Mouse (Mus musculus) left cerebral cortex, postnatal 4 days (tissue): Measurements from ENCODE around the gene Vps13d. TPM values are rescaled to one million over a fixed set of nuclear protein-coding genes. Genes with fewer than 3 reads are reported as not detected.
A peak's percentile ranks its signal among the peaks of the same experiment; 100 is the strongest.

Experiments
- DNase-seq: peaks from one replicate; pipeline ENCODE4 v3.0.0-alpha.2; 2022
- intact Hi-C: fragments of 180-260 bp; cut with DNase I; formaldehyde crosslinking; loops from one replicate; pipeline ENCODE4 v1.15.1; 2025
- total RNA-seq, 2 experiments: library from RNA; stranded (reverse); gene quantifications; 2 replicates each; pipeline ENCODE4 v1.2.3; 2021

Vps13d gene
- total RNA-seq, 2 experiments from 2014 or later = 50.3 to 51.0 TPM

DNA sequence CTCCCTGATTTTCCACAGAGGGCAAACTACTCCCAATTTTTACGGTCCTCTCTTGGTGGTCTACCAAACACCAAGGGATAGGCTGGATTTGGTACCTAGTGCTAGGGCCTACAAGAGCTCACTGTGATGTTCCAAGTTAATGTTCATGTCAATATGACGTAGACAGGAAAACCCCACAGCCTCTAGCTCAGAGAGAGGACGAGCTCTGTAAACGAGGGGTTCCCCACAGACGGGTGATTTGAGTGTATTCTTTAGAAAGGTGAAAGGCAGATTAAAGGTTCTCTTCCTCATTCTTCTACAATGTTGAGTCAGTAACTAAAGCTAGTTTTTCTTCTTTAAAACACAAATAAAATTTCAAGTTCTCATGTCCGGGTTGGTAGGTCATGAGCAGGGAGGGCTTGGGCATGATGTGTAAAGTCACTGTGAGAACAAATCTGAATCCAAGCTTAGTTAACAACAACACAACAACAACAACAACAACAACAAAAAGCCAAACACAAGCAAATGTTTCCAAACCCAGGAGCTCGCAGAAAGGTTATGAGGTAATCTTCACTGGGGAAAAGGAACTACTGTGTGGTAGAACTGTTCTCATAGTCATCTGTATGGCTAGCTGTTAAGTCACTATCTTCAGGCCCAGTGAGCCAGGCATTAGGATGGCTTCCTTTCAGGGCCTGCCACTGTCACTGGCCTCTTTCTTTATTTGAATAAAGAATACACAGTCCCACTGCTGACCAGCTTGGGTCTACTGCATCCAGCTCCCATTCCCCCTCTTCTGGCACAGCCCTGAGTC lies 208.6 kb downstream of the Vps13d start:
- intact Hi-C loops = no loop called here
- no peak for DNase-seq

DNA sequence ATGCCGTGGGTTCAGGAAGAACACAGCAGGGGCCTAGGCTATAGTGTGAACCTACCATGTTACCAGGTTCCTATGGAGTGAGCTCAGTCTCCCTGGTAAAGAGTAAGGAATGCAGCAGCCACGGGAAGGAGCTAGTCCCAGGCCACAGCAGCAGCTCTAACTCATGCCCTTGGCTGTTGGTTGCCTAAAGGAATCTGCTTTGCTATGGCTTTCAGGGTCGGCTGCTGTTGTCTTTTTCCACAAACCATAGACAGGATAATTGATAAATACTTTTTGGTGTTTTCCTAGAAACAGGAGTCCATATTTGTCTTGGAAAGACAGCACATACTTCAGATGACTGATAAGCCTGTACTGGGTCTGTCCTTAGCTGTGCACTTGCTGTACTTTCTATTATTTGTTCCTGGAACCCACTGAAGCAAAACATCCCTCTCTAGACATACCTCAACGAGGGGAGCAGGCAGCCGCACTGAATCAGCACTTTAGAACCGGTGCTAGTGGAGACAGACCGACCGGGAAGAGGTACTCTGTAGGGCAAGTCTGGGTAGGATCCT lies 210.9 kb downstream of the Vps13d start:
- intact Hi-C loops = no loop called here
- no peak for DNase-seq

DNA sequence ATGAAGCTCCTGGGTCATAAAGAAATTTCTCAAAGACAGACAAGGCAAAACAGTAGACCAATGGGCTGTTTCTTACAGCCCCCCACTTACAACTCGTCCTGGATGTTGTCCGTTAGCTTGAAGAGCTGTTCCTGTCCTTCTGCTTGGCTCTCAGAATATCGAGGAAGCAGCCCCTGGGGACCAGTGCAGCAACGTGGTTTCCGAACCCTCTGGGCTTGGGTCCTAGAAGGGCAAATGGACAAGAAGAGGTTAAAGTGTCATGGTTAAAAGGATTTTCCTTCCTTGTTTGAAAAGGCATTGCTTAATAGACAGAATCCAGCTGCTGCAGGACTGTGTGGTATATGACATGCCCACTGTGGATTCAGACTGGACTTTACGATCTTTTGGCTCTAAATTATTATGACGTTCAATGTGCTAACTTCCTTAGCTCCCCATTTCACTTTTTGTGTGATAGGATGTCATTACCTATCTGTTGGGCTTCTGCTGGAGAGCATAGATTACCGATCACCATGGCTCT lies 211.5 kb downstream of the Vps13d start:
- intact Hi-C loops = no loop called here
- DNase-seq = no peak

GRCm38 (mm10) chr4:144980811-144981551 lies 213.8 kb downstream of the Vps13d start:
- intact Hi-C loops = no loop called here
- DNase-seq = no peak

DNA sequence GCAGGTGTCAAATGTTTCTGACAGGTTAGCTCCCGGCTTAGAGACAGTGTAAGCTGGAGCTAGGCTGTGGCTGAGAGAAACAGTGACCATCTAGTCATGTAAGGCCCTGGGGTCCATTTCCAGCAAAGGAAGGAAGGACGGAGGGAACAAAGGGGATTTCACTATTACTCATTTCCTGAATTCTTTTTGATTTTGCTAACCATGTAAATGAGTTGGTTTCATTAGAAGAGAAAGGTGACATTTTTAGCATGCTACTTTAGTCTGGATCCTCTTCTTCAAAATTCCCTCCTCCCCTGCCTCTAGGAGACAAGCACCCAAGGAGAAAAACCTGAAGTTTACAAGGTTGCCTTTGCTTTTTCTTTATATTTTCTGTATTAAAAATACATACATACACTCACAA lies 214.7 kb downstream of the Vps13d start:
- intact Hi-C loops = no loop called here

DNA sequence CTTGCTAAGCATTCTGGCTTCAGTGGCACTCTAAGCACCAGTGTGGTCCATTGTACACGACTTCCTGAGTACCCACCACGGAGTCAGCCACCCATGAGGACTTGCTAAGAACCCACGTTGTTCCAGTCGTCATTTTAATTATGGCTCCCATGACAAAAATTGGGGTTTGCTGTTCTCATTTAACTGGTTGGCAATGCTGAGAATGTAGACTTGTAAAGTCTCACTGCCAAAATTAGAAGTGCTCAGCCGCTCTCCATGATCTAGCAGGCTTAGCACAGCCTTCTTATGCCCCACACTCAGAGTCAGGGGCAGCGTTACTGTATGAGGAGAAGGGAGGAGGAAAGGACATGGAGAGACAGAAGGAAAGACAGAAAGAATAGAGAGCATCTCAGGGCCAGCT lies 216.8 kb downstream of the Vps13d start:
- intact Hi-C loops = no loop called here
- DNase-seq = no peak

More for the DNA sequence above, 214.7 kb downstream of the Vps13d start:
- DNase-seq = no peak

GRCm38 (mm10) chr4:144977057-144977456 lies 217.7 kb downstream of the Vps13d start:
- no peak for DNase-seq
- intact Hi-C loops = no loop called here

DNA sequence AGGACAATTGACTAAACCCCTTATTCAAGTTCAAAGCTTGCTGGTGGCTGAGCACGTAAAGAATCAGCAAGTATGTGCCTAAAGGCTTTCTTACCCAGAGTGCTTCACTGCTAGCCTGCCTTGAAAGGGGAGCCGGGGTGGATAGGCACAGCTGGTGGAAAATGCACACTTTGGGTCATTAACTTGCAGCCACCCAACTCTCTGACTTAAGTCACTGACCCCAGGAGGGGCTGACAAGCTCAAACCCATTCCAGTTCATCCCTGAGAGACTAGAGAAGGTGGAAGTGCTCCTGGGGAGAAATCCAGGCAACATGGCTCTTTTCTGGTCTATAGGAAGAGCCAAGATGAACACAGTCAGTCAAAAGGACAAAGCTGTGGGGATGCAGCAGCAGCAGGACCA lies 219.3 kb downstream of the Vps13d start:
- intact Hi-C loops = no loop called here
- DNase-seq = no peak

DNA sequence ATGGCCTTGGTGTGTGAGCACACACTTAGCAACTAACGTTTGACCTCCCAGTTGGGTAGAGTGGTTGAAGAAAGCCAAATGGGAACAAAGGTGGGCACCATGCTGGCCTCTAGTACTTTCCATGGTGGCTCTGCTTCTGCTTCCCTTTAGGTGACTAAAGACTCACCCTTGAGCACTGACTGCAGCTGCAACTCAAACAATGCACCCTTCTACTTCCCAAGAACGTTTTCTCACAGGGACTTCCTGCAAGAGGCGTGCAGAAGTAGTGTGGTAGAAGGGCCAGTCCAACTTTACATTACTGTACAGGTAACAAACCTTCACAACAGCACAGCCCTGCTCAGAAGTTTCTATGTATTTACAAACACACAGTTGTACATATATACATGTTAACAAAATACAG lies 220.3 kb downstream of the Vps13d start:
- intact Hi-C loops = no loop called here
- no peak for DNase-seq

DNA sequence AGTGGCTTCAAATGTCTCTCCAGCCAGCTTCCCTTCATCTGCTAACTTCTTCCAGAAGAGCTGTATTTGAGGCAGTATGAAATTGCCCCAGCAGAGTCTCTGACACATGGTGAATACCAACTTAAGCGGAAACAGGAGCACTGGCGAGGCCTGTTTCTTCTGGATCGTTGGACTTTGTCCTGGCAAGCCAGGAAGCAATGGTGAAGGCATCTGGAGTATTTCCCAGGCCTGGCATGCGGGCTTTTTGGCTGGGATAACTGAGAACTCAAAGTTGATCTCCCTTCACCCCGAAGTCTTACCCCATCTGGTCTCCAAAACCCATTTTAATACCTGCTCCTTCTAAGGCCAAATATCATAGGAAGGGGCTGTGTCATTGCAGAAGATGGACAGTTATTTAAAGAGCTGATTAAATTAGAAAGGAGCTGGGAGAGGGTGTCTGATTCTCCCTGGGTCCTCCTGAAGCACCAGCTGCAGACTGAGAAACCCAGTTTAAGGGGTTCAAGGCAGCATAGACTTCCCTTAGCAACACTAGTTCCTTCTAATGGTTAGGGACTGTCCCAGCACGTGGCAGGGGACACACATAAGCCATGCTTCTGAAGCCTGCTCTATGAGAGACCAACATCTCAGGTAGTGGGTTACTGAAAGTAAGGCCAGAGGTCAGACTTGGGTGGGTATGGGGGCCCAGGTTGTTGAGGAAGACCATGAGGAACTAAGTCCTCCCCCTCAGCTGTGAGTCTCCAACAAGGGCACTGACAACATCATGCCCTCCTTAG lies 221.7 kb downstream of the Vps13d start:
- intact Hi-C loops = no loop called here
- peak; percentile 83 for DNase-seq

DNA sequence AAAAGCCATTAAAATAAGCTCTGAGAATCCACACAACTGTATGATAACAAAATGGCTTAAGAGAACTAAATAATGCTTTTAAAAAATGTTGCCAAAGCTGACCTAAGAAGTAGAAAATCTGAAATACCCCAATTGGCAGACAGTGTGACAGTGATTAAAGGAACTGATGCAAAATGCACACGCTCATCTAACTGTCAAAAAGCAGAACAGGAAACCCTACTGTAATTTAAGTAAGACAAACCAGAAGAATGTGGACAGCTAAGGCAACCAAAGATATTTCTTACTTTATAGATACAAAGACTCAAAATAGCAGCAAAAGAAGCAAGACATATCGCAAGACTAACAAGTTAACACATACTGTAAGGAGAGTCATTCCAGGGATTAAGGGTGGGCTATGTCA lies 223.8 kb downstream of the Vps13d start:
- intact Hi-C loops = no loop called here
- no peak for DNase-seq

DNA sequence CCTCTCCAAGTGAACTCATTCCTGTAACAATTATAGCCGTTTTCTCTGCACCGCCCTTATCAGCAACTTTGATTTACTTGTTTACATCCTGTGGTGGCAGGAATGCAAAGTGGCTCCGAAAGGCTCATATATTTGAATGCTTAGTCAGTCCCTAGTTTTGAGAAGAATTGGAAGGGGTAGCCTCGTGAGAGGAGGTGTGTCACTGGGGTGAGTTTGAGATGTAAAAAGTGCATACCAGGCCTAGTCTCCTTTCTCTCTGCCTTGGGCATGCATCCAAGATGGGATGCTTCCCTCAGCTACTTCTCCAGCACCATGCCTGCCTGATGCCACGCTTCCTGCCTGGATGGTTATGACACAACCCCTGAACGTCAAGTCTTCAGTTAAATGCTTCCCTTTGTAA lies 225.8 kb downstream of the Vps13d start:
- DNase-seq = no peak
- intact Hi-C loops = no loop called here

- intact Hi-C loops = no loop called here
- no peak for DNase-seq
These were observed 226.4 kb downstream of the Vps13d start for GRCm38 (mm10) chr4:144968371-144968770.

GRCm38 (mm10) chr4:144965255-144965654 lies 229.6 kb downstream of the Vps13d start:
- intact Hi-C loops = no loop called here
- no peak for DNase-seq

DNA sequence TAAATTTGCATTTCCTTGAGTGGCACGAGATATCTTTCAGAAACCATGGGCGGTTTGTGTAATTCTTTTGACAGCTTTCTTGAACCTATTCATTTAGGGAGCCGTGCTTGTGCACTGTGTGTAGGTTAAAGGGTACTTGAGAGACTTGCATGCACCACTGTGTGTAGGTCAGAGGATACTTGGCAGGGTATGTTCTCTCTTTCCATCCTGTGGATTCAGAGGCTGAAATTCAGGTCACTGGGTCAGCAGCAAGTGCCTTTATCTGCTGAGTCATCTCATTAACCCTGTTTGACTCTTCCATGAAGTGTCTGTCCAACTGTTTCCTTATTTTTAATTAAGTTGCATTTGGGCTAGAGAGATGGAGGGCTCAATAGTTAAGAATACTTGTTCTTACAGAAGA lies 233.1 kb downstream of the Vps13d start:
- DNase-seq = no peak
- intact Hi-C loops = no loop called here

GRCm38 (mm10) chr4:144961232-144961631 lies 233.6 kb downstream of the Vps13d start:
- no peak for DNase-seq
- intact Hi-C loops = no loop called here

DNA sequence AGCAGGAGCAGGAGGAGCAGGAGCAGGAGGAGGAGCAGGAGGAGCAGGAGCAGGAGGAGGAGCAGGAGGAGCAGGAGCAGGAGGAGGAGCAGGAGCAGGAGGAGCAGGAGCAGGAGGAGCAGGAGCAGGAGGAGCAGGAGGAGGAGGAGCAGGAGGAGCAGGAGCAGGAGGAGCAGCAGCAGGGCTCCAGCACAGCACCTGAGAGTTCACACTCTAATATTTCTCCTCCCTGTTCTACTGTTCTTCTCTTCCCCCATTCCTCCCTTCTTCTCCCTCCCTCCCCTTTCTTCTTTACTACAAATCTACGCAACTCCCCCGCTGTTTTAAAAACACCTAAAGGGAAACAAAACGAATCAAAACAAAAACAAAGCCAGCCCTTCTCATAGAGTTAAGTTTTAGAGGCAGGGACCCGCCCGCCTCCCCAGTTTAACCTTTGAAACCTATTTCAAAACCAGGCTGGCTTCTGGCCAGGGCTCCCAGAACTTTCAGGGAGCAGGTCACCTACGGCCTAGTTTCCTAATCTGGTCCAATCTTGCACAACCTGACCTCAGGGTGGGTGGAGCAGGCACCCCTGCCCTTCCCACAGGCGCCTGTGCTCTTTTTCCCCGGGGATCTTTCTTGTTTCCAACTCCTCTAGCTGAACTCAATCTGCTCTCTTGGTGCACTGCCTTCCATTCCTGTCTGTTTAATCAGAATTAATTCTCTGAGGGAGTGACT lies 234.5 kb downstream of the Vps13d start:
- intact Hi-C loops = no loop called here
- no peak for DNase-seq

GRCm38 (mm10) chr4:144957721-144958120 lies 237.1 kb downstream of the Vps13d start:
- intact Hi-C loops = no loop called here
- no peak for DNase-seq

GRCm38 (mm10) chr4:144957186-144957585 lies 237.6 kb downstream of the Vps13d start:
- intact Hi-C loops = no loop called here
- DNase-seq = no peak

GRCm38 (mm10) chr4:144956293-144956692 lies 238.5 kb downstream of the Vps13d start:
- intact Hi-C loops = no loop called here
- no peak for DNase-seq
